Mouse (Mus musculus) spleen, adult 18-20 months (tissue): ENCODE data around the gene Gm20388.

Experiments used
- DNase-seq, 2 experiments: peaks; one replicate each; pipeline ENCODE4 v3.0.0; 2022; ENCODE audit warnings: mixed read lengths in 2 of 2

Gm20388 gene

GRCm38 (mm10) chr8:119967435-119967834, 56.8 kb downstream of the Gm20388 start:
- DNase-seq = no peak

GRCm38 (mm10) chr8:119970169-119970568, 59.5 kb downstream of the Gm20388 start:
- DNase-seq = no peak

GRCm38 (mm10) chr8:119972558-119972957, 61.9 kb downstream of the Gm20388 start:
- DNase-seq = no peak

GRCm38 (mm10) chr8:119978770-119979381, 68.2 kb downstream of the Gm20388 start:
- DNase-seq = no peak

- DNase-seq = no peak
Observed at GRCm38 (mm10) chr8:119981253-119981652, 70.6 kb downstream of the Gm20388 start.

- peak in 1 of 2 experiments; percentile 19 for DNase-seq
Observed at GRCm38 (mm10) chr8:119984085-119984484, 73.4 kb downstream of the Gm20388 start.

GRCm38 (mm10) chr8:119986174-119986573, 75.5 kb downstream of the Gm20388 start:
- no peak for DNase-seq

- DNase-seq = no peak
Observed at GRCm38 (mm10) chr8:119988087-119988486, 77.4 kb downstream of the Gm20388 start.

- peak; percentile 20 to 27 for DNase-seq
Observed at GRCm38 (mm10) chr8:119992249-119992648, 81.6 kb downstream of the Gm20388 start, which contains the start of gene Crispld2. Crispld2 (plus strand) TSS chr8:119992438.

- DNase-seq = no peak
Observed at GRCm38 (mm10) chr8:119994114-119994513, 83.5 kb downstream of the Gm20388 start.

- no peak for DNase-seq
Observed at GRCm38 (mm10) chr8:119994556-119994955, 83.9 kb downstream of the Gm20388 start.

- no peak for DNase-seq
Observed at GRCm38 (mm10) chr8:119997266-119997665, 86.6 kb downstream of the Gm20388 start.

GRCm38 (mm10) chr8:120000461-120000860, 89.8 kb downstream of the Gm20388 start:
- DNase-seq = no peak

GRCm38 (mm10) chr8:120001712-120002111, 91.1 kb downstream of the Gm20388 start:
- no peak for DNase-seq

GRCm38 (mm10) chr8:120002348-120002747, 91.7 kb downstream of the Gm20388 start:
- no peak for DNase-seq

- DNase-seq = no peak
Observed at GRCm38 (mm10) chr8:120004154-120004702, 93.6 kb downstream of the Gm20388 start.

GRCm38 (mm10) chr8:120004705-120005381, 94.2 kb downstream of the Gm20388 start:
- no peak for DNase-seq

- no peak for DNase-seq
Observed at GRCm38 (mm10) chr8:120006645-120007160, 96.1 kb downstream of the Gm20388 start.

- no peak for DNase-seq
Observed at GRCm38 (mm10) chr8:120007178-120007577, 96.5 kb downstream of the Gm20388 start.

GRCm38 (mm10) chr8:120009284-120009683, 98.6 kb downstream of the Gm20388 start:
- no peak for DNase-seq

GRCm38 (mm10) chr8:120012491-120012890, 101.8 kb downstream of the Gm20388 start:
- no peak for DNase-seq

- no peak for DNase-seq
Observed at GRCm38 (mm10) chr8:120012927-120013326, 102.3 kb downstream of the Gm20388 start.

- DNase-seq = no peak
Observed at GRCm38 (mm10) chr8:120014267-120015023, 103.8 kb downstream of the Gm20388 start.
